25 mouse cellular contexts compared by ENCODE assay signal in the genomic region with DNA sequence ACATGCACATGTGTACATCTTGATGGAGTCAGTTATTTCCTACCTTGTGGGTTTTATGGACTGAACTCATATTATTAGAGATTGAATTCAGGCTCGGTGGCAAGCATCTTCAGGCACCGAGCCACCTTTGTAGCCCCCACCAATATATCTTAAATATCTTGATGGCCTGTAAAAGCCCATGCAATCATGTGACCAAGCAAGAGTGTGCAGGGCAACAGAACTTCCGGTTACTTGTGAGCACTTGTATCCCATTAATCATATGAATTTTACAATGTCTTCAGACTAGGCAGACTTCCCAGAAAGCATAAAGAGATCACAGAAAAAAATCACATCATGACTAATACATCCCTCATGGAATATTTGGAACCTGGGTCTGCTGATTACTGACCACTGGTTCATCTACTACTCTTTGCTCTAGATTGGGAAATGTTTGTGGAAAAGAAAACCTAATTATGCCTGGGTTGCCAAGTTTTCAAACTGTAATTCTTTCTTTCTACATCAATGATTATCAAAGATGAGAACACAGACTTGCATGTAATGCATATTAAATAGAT.
DNase-seq lines count a peak whose midpoint lies in the region; ATAC-seq and TF ChIP-seq lines count a peak whose summit lies in the region.
"Had no signal": no experiment of that assay in that cellular context is flagged by ENCODE, and none has a peak within 500 bp of the region (broad histone marks: within the 10 kb centered on the region; RNA-seq: fewer than 3 reads in every experiment).

No protein-coding gene starts in this region.

- H3K4me2 ChIP-seq in kidney, embryonic 15.5 days: no peak overlapping the region
- no peak overlapping the region for H3K4me2 ChIP-seq in lung, embryonic 14.5 days
- H3K4me2 ChIP-seq: embryonic facial prominence, embryonic 13.5 days; forebrain, embryonic 15.5 days; heart, embryonic 13.5 days; hindbrain, embryonic 15.5 days had no signal

- H3K27ac ChIP-seq in kidney, embryonic 15.5 days: no peak overlapping the region
- no peak overlapping the region for H3K27ac ChIP-seq in lung, embryonic 14.5 days (ENCODE audit: low read depth)
- H3K27ac ChIP-seq: embryonic facial prominence, embryonic 13.5 days; forebrain, embryonic 15.5 days; heart, embryonic 13.5 days; hindbrain, embryonic 15.5 days had no signal

- 0 out of 2 replicates have a peak, but pooled peaks have one; percentile 46 for ATAC-seq in kidney, embryonic 15.5 days (replicated peaks; ENCODE audit: low FRiP score)
- no peak for ATAC-seq in lung, embryonic 14.5 days (ENCODE audit: insufficient read depth)
- ATAC-seq: activated CD4-positive, CD25-positive, alpha-beta regulatory T cell, adult 4 months; CD4-positive, CD25-positive, alpha-beta regulatory T cell, adult 4 months; forebrain, embryonic 15.5 days; Patski had no signal

- H3K36me3 ChIP-seq in kidney, embryonic 15.5 days: no peaks in the 10 kb centered on the region
- no peaks in the 10 kb centered on the region for H3K36me3 ChIP-seq in lung, embryonic 14.5 days (ENCODE audit: insufficient read depth)
- H3K36me3 ChIP-seq: embryonic facial prominence, embryonic 13.5 days; forebrain, embryonic 15.5 days; G1E; heart, embryonic 13.5 days; hindbrain, embryonic 15.5 days had no signal

- no peaks in the 10 kb centered on the region for H3K9me3 ChIP-seq in kidney, embryonic 15.5 days (replicated peaks)
- H3K9me3 ChIP-seq in lung, embryonic 14.5 days (ENCODE audit: low read depth, low read length): no peaks in the 10 kb centered on the region
- H3K9me3 ChIP-seq: embryonic facial prominence, embryonic 13.5 days; forebrain, embryonic 15.5 days; G1E; heart, embryonic 13.5 days; hindbrain, embryonic 15.5 days had no signal

- H3K4me3 ChIP-seq in kidney, embryonic 15.5 days (replicated peaks): no peak overlapping the region
- H3K4me3 ChIP-seq in lung, embryonic 14.5 days (ENCODE audit: low read depth, low read length): no peak overlapping the region
- H3K4me3 ChIP-seq: embryonic facial prominence, embryonic 13.5 days; erythroblast, embryonic 14.5 days; forebrain, embryonic 15.5 days; heart, embryonic 13.5 days; hindbrain, embryonic 15.5 days had no signal

- no peaks in the 10 kb centered on the region for H3K4me1 ChIP-seq in kidney, embryonic 15.5 days
- no peaks in the 10 kb centered on the region for H3K4me1 ChIP-seq in lung, embryonic 14.5 days (ENCODE audit: insufficient read depth)
- H3K4me1 ChIP-seq: embryonic facial prominence, embryonic 13.5 days; heart, embryonic 13.5 days; hindbrain, embryonic 15.5 days had no signal

- no peak for DNase-seq in kidney, postnatal 25 days
- DNase-seq in lung, embryonic 14.5 days: peak; percentile 7
- no peak for DNase-seq in lung, postnatal 10 days
- DNase-seq in adipocyte (ENCODE audit: low spot score): peak; percentile 64
- no peak for DNase-seq in yolk sac, embryonic 10.5 days (ENCODE audit: low spot score)
- DNase-seq in retina, postnatal 1 day: no peak
- DNase-seq: adrenal gland, adult 2 months; adrenal gland, postnatal 25 days; cerebellum, adult 11 months; cerebellum, adult 8-10 months; cerebellum, postnatal 14 days; embryo, embryonic 11 days; gastrocnemius, postnatal 36 days; heart, adult 11 months; heart, postnatal 36 days had no signal

- no peak overlapping the region for H3K9ac ChIP-seq in kidney, embryonic 15.5 days
- H3K9ac ChIP-seq in lung, embryonic 14.5 days: no peak overlapping the region
- H3K9ac ChIP-seq: embryonic facial prominence, embryonic 13.5 days; forebrain, embryonic 15.5 days; heart, embryonic 13.5 days; hindbrain, embryonic 15.5 days had no signal

- WGBS in kidney, embryonic 15.5 days: 47% methylated on average over 3 of the region's 3 CpGs
- WGBS in lung, embryonic 14.5 days: 65% methylated on average over 3 of the region's 3 CpGs

- TF ChIP-seq CTCF in lung, embryonic 14.5 days (IDR thresholded peaks at IDR 0.05; ENCODE audit: low read depth): no peak

- H3K27me3 ChIP-seq in kidney, embryonic 15.5 days: no peaks in the 10 kb centered on the region
- H3K27me3 ChIP-seq in lung, embryonic 14.5 days (ENCODE audit: insufficient read depth, low read length): no peaks in the 10 kb centered on the region
- H3K27me3 ChIP-seq: embryonic facial prominence, embryonic 13.5 days; forebrain, embryonic 15.5 days; heart, embryonic 13.5 days; hindbrain, embryonic 15.5 days; Patski had no signal

Comparison
In these comparisons a context has a peak if more than half of its experiments do, and no peak if none do; other contexts are left out.
1. DNase-seq: peak in lung, embryonic 14.5 days (single experiment) and adipocyte (single experiment); none in kidney, postnatal 25 days (0 of 2), lung, postnatal 10 days (single experiment), yolk sac, embryonic 10.5 days (single experiment) and retina, postnatal 1 day (single experiment).